Mouse (Mus musculus): ENCODE data around the gene Eml5. TPM values are rescaled to one million over a fixed set of nuclear protein-coding genes. Genes with fewer than 3 reads are reported as not detected.

Eml5 gene
- total RNA-seq, 2 experiments from 2014 or later = 3.2 to 3.3 TPM

GRCm38 (mm10) chr12:98741011-98741501 lies 160.2 kb downstream of the Eml5 start:
- DNase-seq (ENCODE audit: low spot score) = no peak
- intact Hi-C loops (cut with DNase I) = no loop called here

- DNase-seq (ENCODE audit: low spot score) = no peak
- intact Hi-C loops (cut with DNase I) = no loop called here
Measured at GRCm38 (mm10) chr12:98737801-98738350, 163.4 kb downstream of the Eml5 start.

- intact Hi-C loops (cut with DNase I) = no loop called here
- DNase-seq (ENCODE audit: low spot score) = peak; percentile 62
Measured at GRCm38 (mm10) chr12:98736951-98737800, 164.1 kb downstream of the Eml5 start, which contains the start of gene Ptpn21. Gene Ptpn21 (minus strand): TSS chr12:98737405.

Other genes starting within 250 kb of the Eml5 start
- 10 to 100 TPM; 29.6 to 31.6 TPM for gene Ptpn21, start 164.1 kb downstream of the Eml5 start, total RNA-seq (2021)
- 10 to 100 TPM; 61.4 to 62.6 TPM for gene Zc3h14, start 154.5 kb downstream of the Eml5 start, total RNA-seq (2021)
- gene Ttc8, start 19.1 kb upstream of the Eml5 start, total RNA-seq (2021) = 1 to 10 TPM; 3.9 to 5.2 TPM